Mouse (Mus musculus): Measurements from ENCODE around the gene Lgi2.

GRCm38 (mm10) chr5:52604582-52605041 is 38.4 kb upstream of the Lgi2 start:
- TF ChIP-seq CTCF (IDR thresholded peaks at IDR 0.05; ENCODE audit: low read depth, low read length) (no peak), GATA1 (IDR thresholded peaks at IDR 0.05; ENCODE audit: borderline replicate concordance, low read length) (no peak), POLR2AphosphoS5 (IDR thresholded peaks at IDR 0.05; ENCODE audit: insufficient replicate concordance, low read depth, low read length) (no peak)

All from G1E (cell line).